Mouse (Mus musculus) MEL (cell line): ENCODE measurements around the gene Hspb6.
A peak's percentile ranks its signal among the peaks of the same experiment; 100 is the strongest.

Experiments
- CTCF ChIP-seq, 3 experiments: IDR thresholded peaks in 2 of 3; conservative IDR thresholded peaks in 1 of 3; 2 replicates each; pipeline ENCODE4 v1.5.1; 2011 to 2012; ENCODE audit warnings: low read length in 3 of 3, low read depth in 2 of 3, mild to moderate bottlenecking in 2 of 3, improper control_type of control experiment in 1 of 3, inconsistent platforms in 1 of 3, mixed read lengths in 1 of 3, moderate library complexity in 1 of 3; ENCODE audit not compliant: control insufficient read depth in 1 of 3, insufficient read depth in 1 of 3, poor library complexity in 1 of 3, severe bottlenecking in 1 of 3
- E2F4 ChIP-seq: IDR thresholded peaks from 2 replicates; pipeline ENCODE4 v1.6.1; 2011; ENCODE audit warnings: low read depth, low read length, improper control_type of control experiment, borderline replicate concordance
- ELF1 ChIP-seq: IDR thresholded peaks from 2 replicates; pipeline ENCODE4 v1.6.1; 2014; ENCODE audit warnings: low read depth, mild to moderate bottlenecking, inconsistent platforms, low read length, improper control_type of control experiment, moderate library complexity
- EP300 ChIP-seq, 2 experiments: IDR thresholded peaks; 2 replicates each; pipeline ENCODE4 v1.6.1; 2011; ENCODE audit warnings: improper control_type of control experiment in 2 of 2, low read length in 2 of 2, low read depth in 1 of 2, mild to moderate bottlenecking in 1 of 2
- HCFC1 ChIP-seq: IDR thresholded peaks from 2 replicates; pipeline ENCODE4 v1.6.1; 2012; ENCODE audit warnings: low read depth, mild to moderate bottlenecking, inconsistent platforms, low read length, improper control_type of control experiment, moderate library complexity
- POLR2A ChIP-seq, 2 experiments: IDR thresholded peaks; 2 replicates each; pipeline ENCODE4 v1.6.1; 2011 to 2012; ENCODE audit warnings: low read length in 2 of 2, mild to moderate bottlenecking in 2 of 2, control low read depth in 1 of 2, improper control_type of control experiment in 1 of 2, low read depth in 1 of 2, moderate library complexity in 1 of 2; ENCODE audit not compliant: control insufficient read depth in 1 of 2, insufficient read depth in 1 of 2, poor library complexity in 1 of 2
- UBTF ChIP-seq: IDR thresholded peaks from 2 replicates; pipeline ENCODE4 v1.6.1; 2012; ENCODE audit warnings: low read depth, mild to moderate bottlenecking, inconsistent platforms, low read length, improper control_type of control experiment, moderate library complexity, borderline replicate concordance; ENCODE audit not compliant: insufficient read depth
- USF1 ChIP-seq: IDR thresholded peaks from 2 replicates; pipeline ENCODE4 v1.6.1; 2014; ENCODE audit warnings: low read depth, mild to moderate bottlenecking, inconsistent platforms, low read length, improper control_type of control experiment, moderate library complexity
- ZNF384 ChIP-seq: IDR thresholded peaks from 2 replicates; pipeline ENCODE4 v1.6.1; 2012; ENCODE audit warnings: low read depth, mild to moderate bottlenecking, inconsistent platforms, low read length, improper control_type of control experiment

DNA sequence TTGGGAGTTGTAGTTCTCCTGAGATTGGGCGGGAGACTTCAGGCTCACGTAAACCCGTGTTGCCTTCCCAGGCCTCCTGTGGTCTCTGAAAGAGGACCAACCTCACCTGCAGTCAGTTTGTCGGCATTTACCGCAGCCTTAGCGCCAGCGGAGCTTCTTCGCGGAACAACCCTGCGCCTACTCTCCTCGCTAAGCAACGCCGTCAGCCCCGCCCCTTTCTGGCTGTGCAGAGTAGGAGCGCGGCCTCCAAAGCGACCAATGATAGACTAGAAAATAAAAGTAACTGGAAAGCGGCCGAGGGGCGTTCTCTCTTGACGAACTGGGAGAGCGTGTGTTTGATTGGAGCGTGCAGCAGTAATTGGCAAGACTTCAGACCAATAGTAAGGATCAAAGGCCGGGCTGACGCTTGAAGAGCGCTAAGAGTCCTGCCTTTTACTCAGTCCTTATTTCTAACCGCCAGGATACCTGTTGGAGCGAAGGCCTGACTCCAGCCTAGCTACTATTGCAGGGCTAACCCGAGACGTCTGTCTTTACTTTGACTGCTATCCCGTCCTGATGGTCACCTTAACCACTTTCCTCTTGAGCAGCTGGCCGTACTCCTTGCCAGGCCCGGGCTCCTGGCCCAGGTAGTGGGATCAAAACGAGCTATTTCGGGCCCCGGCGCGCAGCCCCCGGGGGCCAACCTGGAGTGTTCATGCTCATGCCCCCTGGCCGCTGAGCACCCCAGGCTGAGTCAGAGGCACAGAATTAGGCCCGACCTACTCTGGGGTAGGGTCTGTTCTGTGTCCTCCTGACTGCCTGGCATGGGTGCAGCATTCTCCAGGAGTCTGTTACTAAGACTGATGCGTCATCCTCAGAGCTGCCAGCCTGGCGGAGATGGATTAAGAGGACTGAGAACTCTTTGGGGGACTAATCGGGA is at the start of gene Hspb6, which contains the start of gene Proser3:
- TF ChIP-seq POLR2A (IDR thresholded peaks at IDR 0.05; ENCODE audit: control insufficient read depth in 1 of 2, insufficient read depth in 1 of 2, low read depth in 1 of 2, low read length in 2 of 2, poor library complexity in 1 of 2) (peak; percentile 59 to 99), E2F4 (peak; percentile 9; the same call in 1 of the 2 replicates), CTCF (IDR thresholded peaks at IDR 0.05 in 2 of 3, conservative IDR thresholded peaks at IDR 0.05 in 1 of 3; ENCODE audit: control insufficient read depth in 1 of 3, insufficient read depth in 1 of 3, low read depth in 2 of 3, low read length in 3 of 3, poor library complexity in 1 of 3, severe bottlenecking in 1 of 3) (no peak), EP300 (IDR thresholded peaks at IDR 0.05; ENCODE audit: low read depth in 1 of 2, low read length in 2 of 2) (no peak; a peak in 1 of 4 replicates), USF1 (no peak), ELF1 (peak; percentile 15; the same call in 1 of the 2 replicates), HCFC1 (peak; percentile 64), UBTF (no peak), ZNF384 (no peak)
